Mouse (Mus musculus) adrenal gland, postnatal 10 days (tissue): ENCODE measurements around the gene Cct6b. TPM values are rescaled to one million over a fixed set of nuclear protein-coding genes. Genes with fewer than 3 reads are reported as not detected.

Experiments used
- DNase-seq: peaks from one replicate; pipeline ENCODE4 v3.0.0; 2021; ENCODE audit warnings: mixed read lengths
- long read RNA-seq, 2 experiments: library from polyadenylated mRNA; stranded (forward); transcript quantifications; one replicate each; pipeline ENCODE4 v2.0.0; 2021
- total RNA-seq, 2 experiments: library from RNA; stranded (reverse); gene quantifications; 2 replicates each; pipeline ENCODE4 v1.2.3; 2021

Gene Cct6b
- total RNA-seq, result under 1 TPM; 0.58 to 0.60 TPM
- long read RNA-seq, experiment 1, result 0 reads
- long read RNA-seq, experiment 2, partial matches to known transcripts, result 0 of 1 reads
- long read RNA-seq, experiment 2, other reads (novel, unspliced or antisense), result 1 of 1 reads

DNA sequence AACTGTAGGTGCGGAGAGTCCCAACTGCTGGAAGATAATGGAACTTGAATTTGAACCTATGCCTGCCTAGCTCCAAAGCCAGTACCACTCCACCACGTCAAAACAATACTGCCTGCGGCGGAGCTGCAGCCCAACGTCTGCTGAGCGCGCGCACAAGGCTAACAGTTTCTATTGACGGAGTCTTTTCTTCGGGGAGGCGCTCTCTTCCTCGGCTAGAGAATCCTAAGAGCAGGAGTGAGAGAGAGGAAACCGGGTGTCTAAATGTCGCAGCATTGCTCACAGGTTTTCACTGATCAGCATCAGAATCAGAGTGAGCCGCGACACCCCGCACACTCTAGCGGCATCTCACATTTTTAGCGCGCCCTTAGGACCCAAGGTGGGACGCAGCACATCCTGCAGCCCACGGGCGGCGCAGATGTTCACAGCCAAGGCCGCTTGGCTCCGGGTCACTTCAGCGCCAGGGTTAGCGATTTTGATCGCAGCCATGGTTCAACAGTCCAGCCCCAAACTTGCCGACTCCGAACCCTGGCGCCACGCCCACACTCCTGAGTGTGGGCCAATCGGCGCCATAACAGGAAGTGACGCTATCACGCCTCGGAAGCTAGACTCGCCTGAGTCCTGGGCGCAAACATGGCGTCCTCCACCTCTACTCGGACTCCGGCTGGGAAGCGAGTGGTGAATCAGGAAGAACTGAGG is at the start of gene Cct6b, which contains the start of gene Zfp830:
Gene Cct6b, minus strand, starts transcription at position 580 of the 696 bp plus-strand sequence.
Gene Zfp830, plus strand, starts transcription at position 604 of the 696 bp plus-strand sequence.
- peak; percentile 96 for DNase-seq

DNA sequence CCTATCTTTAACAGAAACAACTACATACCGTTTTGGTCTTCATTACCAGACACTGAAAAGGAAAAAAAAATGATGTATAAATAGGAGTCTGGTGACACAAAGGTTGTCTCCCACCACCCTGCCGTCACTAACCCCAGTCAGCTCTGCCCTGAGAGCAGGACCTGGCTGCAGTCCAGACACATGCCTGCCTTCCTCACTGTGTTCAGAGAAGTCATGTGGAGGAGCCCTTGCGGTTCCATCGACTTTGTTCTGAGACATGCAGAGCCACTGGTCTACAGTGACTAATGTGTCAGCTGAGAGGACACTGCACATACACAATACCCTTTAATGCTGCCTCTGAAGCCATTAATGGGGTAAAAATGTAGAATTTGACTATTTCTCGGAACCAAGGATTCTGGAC is 44.4 kb upstream of the Cct6b start:
- no peak for DNase-seq

DNA sequence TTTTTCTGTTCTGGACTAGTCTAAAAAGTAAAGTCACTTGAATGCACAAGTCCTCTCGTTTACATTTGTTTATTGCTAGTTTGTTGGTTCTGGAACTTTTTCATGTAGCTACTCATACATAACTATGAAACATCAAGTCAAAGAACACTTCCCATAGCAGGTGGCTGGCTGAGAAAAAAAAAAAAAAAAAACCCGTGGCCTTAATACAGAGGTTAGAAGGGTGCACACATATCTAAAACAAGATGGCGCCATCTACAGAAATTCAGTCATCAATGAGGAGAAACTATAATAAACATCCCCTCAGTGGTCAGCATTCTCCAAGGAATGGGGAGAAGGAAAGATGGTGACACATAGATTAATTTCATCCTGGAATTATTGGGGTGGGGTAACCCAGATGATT is 43.2 kb upstream of the Cct6b start:
- DNase-seq, result no peak

DNA sequence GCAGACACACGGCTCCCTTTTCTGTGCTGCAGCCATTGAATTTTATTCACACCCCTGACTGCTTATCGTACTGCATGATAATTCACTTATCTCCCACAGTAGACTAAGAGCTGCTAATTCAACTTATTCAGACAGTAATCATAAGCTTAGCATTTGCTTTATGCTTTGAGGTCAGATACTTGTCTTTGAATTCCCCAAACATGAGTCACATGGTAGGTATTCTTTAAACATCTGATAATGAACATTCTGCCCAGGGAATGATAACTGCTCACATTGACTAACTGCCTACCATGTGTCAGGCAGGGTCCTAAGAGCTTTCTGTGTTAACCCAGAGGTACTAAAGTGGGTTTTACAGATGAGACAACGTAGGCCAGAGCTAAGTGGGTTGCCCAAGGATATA is 42.5 kb upstream of the Cct6b start:
- no peak for DNase-seq

DNA sequence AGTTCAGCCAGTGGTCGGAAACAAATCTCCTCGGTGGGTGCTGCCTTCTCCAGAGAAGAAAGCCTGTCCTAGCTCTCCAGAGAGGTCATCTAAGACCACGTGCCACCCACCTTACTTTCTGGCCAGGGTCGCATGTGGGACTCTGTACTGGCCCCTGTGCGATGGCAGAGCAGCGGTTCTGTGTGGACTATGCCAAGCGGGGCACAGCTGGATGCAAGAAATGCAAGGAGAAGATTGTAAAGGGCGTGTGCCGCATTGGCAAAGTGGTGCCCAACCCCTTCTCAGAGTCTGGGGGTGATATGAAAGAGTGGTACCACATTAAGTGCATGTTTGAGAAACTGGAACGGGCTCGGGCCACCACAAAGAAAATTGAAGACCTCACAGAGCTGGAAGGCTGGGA is 19.3 kb upstream of the Cct6b start:
- DNase-seq, result no peak

DNA sequence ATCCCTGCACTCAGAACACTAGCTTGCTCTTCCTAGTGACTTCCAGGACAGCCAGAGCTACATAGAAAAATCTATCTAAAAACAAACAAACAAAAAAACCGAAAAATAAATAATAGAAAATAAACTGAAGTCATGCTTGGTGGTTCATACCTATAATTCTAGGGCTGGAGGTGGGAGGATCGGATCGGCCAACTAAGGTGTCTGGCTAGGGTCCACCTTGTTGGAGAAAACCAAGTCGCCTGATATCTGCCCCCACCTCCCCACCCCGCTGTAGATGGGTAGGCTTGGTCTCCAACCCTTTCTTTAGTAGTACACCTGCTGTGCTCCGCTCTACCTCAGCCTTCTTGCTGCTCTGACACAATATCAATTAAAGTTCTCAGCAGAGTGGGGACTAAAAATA is 18.1 kb upstream of the Cct6b start:
- DNase-seq, result no peak

DNA sequence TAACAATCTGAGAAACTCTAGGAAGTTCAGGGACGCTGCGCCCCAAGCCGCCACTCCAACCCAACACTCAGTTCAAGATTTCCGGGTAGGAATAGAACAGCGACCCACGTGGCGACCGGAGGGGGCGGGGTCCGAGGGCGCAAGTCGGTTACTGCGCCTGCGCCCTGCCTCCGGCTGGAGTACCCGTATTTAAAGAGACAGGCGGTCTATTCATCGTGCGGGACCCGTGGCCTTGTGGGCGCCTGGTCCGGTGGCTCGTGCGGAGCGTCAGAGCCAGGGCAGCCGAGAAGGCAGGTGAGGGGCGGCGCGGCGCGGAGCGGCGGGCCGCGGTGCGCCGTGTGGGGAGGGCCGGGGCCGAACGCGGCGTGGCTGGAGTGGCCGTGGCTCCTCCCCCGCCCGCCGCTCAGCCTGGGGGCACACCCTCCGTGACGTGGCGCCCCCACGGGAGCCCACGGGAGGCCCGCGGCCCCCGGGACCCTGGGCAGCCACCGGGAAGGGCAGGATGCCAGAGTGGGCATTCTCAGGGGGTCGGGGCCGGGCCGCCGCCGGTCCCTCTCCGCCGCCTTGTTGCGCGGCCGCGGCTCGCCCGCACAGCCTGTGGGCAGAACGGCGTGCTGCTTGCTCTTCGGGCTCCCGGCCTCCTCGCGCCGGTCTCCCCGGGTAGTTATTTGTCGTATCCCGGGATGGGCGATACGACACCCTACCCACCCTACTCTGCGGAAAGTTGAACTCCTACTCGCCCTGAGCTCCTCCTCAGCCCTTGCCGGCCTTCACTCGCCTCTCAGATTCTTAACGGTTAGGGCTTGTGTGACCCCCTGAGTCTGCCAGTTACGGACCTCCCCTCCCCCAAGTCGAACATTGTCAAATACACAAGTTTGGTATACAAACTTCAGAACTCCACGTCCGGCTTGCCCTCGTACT is 17.1 kb upstream of the Cct6b start, which contains the start of gene Lig3:
Gene Lig3, plus strand, starts transcription at position 126 of the 921 bp plus-strand sequence.
- DNase-seq, result peak; percentile 96

DNA sequence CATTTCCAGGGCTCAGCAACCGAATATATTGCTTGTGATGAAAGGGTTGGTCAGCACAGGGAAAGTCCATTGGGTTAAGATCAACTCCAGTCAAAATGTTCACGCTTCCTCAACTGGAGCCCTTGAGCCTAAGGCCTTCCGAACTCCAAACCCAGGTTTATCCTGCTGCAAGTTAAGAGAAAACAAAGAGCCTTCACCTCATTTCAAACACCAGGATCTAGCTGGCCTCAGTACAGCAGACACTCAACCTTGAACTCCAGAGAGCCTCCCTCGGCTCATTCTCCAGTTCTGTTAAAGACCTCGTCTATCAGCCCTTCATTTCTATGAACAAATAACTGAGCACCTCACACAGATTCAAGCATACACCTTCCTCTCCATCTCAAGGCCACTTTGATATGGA is 16.0 kb upstream of the Cct6b start:
- no peak for DNase-seq

DNA sequence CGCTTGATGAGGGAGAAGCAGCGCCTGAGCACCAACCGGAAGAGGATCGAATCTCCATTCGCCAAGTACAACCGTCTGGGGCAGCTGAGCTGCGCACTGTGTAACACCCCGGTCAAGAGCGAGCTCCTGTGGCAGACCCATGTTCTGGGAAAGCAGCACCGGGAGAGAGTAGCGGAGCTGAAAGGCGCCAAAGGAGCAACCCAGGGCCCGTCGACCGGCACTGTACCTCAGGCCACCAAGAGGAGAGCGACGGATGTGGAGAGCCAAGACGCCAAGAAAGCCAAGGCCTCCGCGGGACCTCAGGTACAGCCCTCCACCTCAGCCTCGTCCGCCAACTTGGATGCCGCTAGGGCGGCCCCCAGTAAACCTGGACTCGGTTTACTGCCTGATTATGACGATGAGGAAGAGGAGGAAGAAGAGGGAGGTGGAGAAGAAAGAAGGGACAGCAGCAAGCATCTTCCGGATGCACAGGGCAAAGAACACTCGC is 360 bp upstream of the Cct6b start:
- DNase-seq, result no peak

DNA sequence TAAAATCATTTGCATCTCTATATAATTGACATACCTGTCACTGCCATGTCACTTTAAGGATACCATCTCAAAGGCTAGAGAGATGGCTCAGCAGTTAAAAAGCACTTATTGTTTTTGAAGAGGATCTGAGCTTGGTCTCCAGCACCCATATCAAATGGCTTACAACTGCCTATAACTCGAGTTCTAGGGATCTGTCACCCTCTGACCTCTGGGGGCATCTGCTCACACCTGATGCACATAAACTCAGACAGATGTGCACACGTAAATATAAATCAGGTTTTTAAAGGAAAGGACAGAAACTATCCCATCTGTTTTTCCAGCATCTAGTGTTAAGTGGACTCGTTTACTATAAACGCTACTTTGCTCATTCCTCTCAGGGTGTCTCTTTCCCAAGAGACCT is 860 bp downstream of the Cct6b start:
- no peak for DNase-seq

DNA sequence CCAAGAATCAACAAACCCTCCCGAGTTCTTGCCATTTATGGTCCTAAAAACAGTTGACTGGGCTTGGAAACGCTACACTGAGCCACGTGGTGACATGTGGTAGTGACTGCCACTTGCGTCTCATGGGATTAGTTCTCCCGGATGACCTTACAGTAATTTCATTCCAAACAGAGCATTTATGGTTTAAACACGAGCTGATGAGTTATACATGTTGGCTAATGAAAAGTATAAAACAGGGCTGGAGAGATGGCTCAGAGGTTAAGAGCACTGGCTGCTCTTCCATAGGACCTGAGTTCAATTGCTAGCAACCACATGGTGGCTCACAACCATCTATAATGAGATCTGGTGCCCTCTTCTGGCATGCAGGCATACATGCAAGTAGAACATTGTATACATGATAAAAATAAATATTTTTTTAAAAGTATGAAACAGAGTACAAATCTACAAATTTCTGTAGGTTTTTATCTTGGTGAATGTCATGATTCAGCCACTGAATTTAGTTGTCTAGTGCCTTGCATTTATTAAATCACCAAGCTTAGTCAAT is 1.8 kb downstream of the Cct6b start:
- DNase-seq, result no peak

DNA sequence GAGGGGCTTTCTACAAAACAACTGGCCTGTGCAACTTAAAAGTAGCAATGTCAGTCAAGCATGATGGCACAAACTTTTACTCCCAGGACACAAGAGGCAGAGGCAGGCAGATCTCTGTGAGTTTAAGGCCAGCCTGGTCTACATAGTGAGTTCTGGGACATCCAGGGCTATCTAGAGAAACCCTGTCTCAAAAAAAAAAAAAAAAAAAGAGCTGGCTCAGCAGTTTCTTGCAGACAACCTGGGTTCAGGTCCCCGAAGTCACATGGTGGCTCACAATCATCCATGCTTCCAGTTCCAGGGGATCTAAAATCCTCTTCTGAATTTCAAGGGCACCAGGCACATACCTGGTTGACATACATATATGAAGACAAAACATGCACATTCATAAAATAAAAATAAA is 8.2 kb downstream of the Cct6b start:
- DNase-seq, result no peak

DNA sequence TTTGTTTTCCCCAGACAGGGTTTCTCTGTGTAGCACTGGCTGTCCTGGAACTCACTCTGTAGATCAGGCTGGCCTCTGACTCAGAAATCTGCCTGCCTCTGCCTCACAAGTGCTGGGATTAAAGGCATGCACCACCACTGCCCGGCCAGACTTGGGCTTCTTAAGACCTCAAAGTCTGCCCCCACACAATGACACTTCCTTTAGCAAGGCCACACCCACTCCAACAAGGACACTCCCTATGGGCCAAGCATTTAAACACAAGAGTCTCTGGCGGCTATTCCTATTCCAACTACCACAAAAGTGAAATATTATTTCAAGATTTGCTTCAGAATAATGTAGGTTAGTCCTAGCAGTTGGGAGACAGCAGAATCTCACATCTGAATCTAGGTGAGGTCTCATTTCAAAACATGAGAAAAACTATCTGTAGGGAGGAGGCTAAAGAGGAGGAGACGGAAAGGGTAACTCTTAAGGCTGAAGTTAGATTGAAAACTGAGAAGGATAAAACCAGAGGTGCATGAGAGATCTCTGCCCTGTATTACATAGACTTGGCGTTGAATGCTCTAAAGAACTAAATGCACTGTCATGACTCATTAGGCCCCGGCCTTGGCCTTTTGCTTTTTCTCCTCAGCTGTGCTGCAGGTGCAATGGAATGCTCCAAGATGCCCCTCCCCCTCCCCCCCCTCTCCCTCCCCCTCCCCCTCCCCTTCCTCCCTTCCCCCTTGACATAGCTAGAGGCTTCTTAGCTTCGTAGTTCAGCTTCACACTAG is 11.6 kb downstream of the Cct6b start:
- DNase-seq, result peak; percentile 42

DNA sequence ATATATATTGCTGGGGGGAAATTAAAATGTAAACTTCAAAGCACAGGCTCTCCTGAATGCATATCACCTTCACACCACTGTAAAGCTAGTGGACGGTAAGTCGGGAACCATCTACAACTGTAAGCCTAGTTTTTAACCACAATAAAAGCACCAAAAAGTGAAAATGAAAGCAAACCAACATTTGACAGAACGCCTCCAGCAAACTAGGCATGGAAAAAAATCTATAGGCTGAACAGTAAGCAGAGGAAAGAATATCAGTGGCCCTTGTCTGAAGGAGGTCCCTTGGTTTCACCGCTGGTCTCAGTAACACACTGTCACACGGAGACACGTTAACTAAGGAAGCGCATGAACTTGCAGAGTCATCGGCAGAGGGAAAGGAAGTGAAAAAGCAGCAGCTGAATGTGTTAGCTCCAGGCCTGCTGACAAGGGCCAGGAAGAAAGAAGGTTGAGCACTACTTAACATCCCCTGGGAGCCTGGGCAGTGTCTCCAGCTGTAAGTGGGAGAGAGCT is 17.2 kb downstream of the Cct6b start:
- peak; percentile 6 for DNase-seq

DNA sequence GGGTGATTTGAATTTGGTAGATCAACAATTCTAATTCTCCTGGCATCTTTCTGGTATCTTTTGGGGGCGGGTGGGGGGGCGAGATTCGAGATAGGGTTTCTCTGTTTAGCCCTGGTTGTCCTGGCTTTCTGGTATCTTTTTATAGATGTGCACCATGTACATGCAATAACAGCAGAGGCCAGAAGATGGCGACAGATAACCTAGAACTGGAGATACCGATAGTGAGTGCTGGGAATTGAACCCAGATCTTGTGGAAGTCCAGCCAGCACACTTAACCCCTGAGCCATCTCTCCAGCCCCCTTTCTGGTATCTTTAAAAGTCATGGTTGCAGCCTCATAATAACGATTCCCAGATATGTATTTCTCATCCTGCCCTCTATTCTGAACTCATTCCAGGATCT is 18.0 kb downstream of the Cct6b start:
- peak; percentile 44 for DNase-seq

DNA sequence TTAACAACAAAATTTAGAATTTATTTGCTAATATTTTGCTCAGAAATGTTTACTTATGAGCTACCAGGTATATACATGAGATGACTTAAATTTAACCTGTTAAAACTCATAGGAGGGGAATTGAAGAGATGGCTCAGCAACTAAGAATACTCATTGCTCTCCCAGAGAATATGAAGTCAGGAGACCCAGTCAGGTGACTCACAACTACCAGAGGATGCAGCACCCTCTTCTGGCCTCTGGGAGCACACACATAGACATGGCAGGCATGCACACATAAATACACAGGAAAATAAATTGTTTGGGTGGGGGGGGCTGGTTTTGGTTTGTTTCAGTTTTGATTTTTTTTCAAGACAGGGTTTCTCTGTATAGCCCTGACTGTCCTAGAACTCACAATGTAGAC is 25.1 kb downstream of the Cct6b start:
- no peak for DNase-seq

DNA sequence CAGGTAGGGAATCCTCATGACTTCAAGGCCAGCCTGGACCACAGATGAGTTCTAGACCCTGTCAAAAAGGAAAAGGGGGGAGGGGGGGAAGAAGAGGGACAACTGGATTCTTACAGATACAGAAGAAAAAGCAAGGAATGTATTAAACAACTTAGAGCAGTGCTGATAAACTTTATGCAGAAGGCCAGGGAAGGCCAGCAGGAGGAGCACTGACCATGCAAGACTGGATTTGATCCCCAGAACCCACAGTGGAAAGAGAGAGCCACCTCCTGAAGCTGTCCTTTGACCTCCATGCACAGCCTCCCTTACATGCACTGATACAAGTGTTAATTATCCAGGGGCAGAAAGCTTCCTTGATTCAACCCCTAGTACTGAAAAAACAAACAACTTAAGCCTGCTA is 29.9 kb downstream of the Cct6b start:
- DNase-seq, result no peak

DNA sequence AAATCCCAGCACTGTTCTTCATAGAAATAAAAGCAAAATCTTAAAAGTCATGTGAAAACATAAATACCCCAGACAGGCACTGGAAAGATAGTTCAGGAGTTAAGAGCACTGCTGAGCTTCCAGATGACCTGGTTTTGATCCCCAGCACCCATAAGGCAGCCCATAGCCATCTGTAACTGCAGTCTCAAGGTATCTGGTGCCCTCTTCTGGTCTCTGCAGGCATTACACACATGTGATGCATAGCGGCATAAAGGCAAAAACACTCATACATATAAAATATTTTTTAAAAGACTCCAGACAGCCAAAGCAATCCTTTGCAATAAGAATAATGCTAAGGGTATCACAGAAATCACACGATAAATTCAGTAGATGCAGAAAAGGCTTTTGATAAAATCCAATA is 37.3 kb downstream of the Cct6b start:
- DNase-seq, result no peak

DNA sequence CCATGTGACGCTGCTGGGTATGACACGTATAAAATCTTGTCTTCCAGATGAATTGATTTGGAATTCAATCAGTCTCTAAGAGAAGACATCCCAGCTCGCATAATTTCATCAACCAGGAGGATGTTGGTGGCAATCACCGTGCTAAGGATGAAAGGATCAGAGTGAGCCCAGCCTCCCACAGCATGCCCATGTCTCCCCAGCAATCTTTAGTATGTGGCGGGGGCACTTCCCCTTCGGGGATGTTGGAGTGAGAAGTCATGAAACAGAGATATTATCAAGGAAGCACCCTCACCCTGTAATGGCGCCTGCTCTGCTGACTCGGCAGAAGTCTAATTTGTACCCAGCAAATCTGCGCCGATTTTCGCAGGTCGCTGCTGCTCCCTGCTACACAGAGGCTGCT is 44.8 kb downstream of the Cct6b start:
- no peak for DNase-seq

DNA sequence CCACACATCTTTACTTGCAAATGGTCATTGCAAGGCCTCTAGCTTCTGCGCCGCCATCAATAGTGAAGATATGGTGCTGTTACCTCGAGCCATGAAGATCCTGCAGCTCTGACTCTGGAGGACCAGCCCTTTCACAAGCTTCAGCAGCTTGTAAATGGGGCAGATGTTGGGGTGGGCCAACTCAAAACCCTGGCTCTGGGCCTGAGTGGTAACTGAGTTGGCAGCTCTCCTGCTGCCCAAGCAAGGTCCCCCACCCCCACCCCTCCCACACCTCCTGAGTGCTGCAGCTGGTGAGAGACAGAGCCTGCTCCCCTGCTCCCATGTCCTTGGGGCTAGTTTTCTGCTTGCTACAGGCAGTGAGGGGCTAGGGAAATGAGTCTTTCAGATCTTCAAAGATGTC is 51.4 kb downstream of the Cct6b start:
- DNase-seq, result no peak

DNA sequence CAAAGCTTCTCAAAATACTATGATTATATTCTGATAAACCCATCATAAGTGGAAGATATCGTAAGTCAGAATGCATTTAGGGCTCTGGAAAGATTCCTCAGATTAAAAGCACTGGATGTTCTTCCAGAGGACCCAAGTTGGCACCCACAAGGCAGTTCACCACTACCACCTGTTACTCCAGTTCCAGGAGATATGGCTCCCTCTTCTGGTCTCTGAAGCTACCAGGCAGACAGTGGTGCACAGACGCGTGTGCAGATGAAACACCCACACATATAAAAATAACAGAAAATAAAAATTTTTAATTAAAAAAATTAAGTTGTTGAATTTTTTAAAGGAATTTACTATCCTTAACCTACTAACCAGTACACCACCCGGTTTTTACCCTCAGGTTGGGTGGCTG is 55.2 kb downstream of the Cct6b start:
- no peak for DNase-seq

DNA sequence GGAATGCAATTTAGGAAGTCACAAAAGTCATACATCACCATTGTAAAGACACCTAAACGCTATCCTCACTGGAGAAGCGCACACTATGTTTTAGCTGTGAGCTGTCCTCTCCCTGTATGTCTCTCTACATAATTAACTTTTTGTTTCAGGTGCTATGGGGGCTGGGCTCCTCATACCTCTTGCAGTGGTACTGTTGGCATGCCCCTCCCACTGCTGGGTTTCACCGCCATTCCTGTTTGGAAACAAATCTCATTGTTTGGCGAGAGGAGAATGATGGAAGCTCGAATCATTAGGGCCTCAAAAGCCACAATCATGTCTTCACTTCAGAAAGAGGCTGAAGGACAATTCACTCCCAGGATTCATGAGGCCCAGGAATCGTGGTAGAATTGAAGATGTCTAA is 59.0 kb downstream of the Cct6b start:
- no peak for DNase-seq
